Mouse (Mus musculus): ENCODE data around the gene Gm9732. TPM values are rescaled to one million over a fixed set of nuclear protein-coding genes. Genes with fewer than 3 reads are reported as not detected.
"Not testable (repeated sequence)": the region's sequence is repeated elsewhere in the genome, so short reads cannot be mapped to it uniquely, and the experiment has no call there.

Gm9732 gene
- polyA plus RNA-seq, 1 experiment from 2014 or later = not detected

GRCm38 (mm10) chr14:43268521-43269084, 6.2 kb upstream of the Gm9732 start:
- not testable (repeated sequence) for H3K4me1 ChIP-seq (replicated peaks; ENCODE audit: control insufficient read depth, insufficient read depth, low read length); H3K4me2 ChIP-seq; H3K36me3 ChIP-seq (ENCODE audit: control insufficient read depth, insufficient read depth, low read length); H3K9me3 ChIP-seq (ENCODE audit: control insufficient read depth, low read length); DNase-seq (ENCODE audit: low spot score); H3K27me3 ChIP-seq (replicated peaks; ENCODE audit: control insufficient read depth, insufficient read depth, low read length); H3K27ac ChIP-seq (ENCODE audit: low read depth, low read length); H3K9ac ChIP-seq (ENCODE audit: low read depth, low read length); ATAC-seq (replicated peaks; ENCODE audit: low FRiP score); H3K4me3 ChIP-seq (ENCODE audit: low read depth, low read length)
- WGBS = 44% methylated on average over 2 of the region's 2 CpGs

- H3K4me1 ChIP-seq (replicated peaks; ENCODE audit: control insufficient read depth, insufficient read depth, low read length); ATAC-seq (replicated peaks; ENCODE audit: low FRiP score); H3K4me2 ChIP-seq; H3K9ac ChIP-seq (ENCODE audit: low read depth, low read length); H3K4me3 ChIP-seq (ENCODE audit: low read depth, low read length); H3K9me3 ChIP-seq (ENCODE audit: control insufficient read depth, low read length); H3K27me3 ChIP-seq (replicated peaks; ENCODE audit: control insufficient read depth, insufficient read depth, low read length); H3K27ac ChIP-seq (ENCODE audit: low read depth, low read length); H3K36me3 ChIP-seq (ENCODE audit: control insufficient read depth, insufficient read depth, low read length); DNase-seq (ENCODE audit: low spot score): not testable (repeated sequence)
- 80% methylated on average over 3 of the region's 3 CpGs for WGBS
Measured at GRCm38 (mm10) chr14:43269211-43269610, 5.6 kb upstream of the Gm9732 start.

GRCm38 (mm10) chr14:43273161-43273560, 1.7 kb upstream of the Gm9732 start:
- ATAC-seq (replicated peaks; ENCODE audit: low FRiP score); H3K9ac ChIP-seq (ENCODE audit: low read depth, low read length); H3K27ac ChIP-seq (ENCODE audit: low read depth, low read length); H3K4me1 ChIP-seq (replicated peaks; ENCODE audit: control insufficient read depth, insufficient read depth, low read length); H3K27me3 ChIP-seq (replicated peaks; ENCODE audit: control insufficient read depth, insufficient read depth, low read length); H3K4me3 ChIP-seq (ENCODE audit: low read depth, low read length); H3K9me3 ChIP-seq (ENCODE audit: control insufficient read depth, low read length); H3K4me2 ChIP-seq; DNase-seq (ENCODE audit: low spot score); H3K36me3 ChIP-seq (ENCODE audit: control insufficient read depth, insufficient read depth, low read length): not testable (repeated sequence)
- WGBS = 76% methylated on average over 1 of the region's 1 CpGs

- H3K36me3 ChIP-seq (ENCODE audit: control insufficient read depth, insufficient read depth, low read length); H3K4me3 ChIP-seq (ENCODE audit: low read depth, low read length); H3K4me1 ChIP-seq (replicated peaks; ENCODE audit: control insufficient read depth, insufficient read depth, low read length); DNase-seq (ENCODE audit: low spot score); H3K27ac ChIP-seq (ENCODE audit: low read depth, low read length); H3K4me2 ChIP-seq; H3K9ac ChIP-seq (ENCODE audit: low read depth, low read length); ATAC-seq (replicated peaks; ENCODE audit: low FRiP score); H3K9me3 ChIP-seq (ENCODE audit: control insufficient read depth, low read length); H3K27me3 ChIP-seq (replicated peaks; ENCODE audit: control insufficient read depth, insufficient read depth, low read length): not testable (repeated sequence)
- 74% methylated on average over 1 of the region's 1 CpGs for WGBS
Measured at GRCm38 (mm10) chr14:43275752-43276151, 916 bp downstream of the Gm9732 start.

GRCm38 (mm10) chr14:43277468-43277867, 2.6 kb downstream of the Gm9732 start:
- not testable (repeated sequence) for H3K27ac ChIP-seq (ENCODE audit: low read depth, low read length); H3K27me3 ChIP-seq (replicated peaks; ENCODE audit: control insufficient read depth, insufficient read depth, low read length); H3K36me3 ChIP-seq (ENCODE audit: control insufficient read depth, insufficient read depth, low read length); ATAC-seq (replicated peaks; ENCODE audit: low FRiP score); H3K4me2 ChIP-seq; H3K4me1 ChIP-seq (replicated peaks; ENCODE audit: control insufficient read depth, insufficient read depth, low read length); H3K9ac ChIP-seq (ENCODE audit: low read depth, low read length); H3K4me3 ChIP-seq (ENCODE audit: low read depth, low read length); H3K9me3 ChIP-seq (ENCODE audit: control insufficient read depth, low read length); DNase-seq (ENCODE audit: low spot score)
- 53% methylated on average over 2 of the region's 2 CpGs for WGBS

GRCm38 (mm10) chr14:43278146-43278545, 3.3 kb downstream of the Gm9732 start:
- not testable (repeated sequence) for H3K4me2 ChIP-seq; H3K27me3 ChIP-seq (replicated peaks; ENCODE audit: control insufficient read depth, insufficient read depth, low read length); H3K9ac ChIP-seq (ENCODE audit: low read depth, low read length); H3K4me3 ChIP-seq (ENCODE audit: low read depth, low read length); H3K9me3 ChIP-seq (ENCODE audit: control insufficient read depth, low read length); DNase-seq (ENCODE audit: low spot score); H3K4me1 ChIP-seq (replicated peaks; ENCODE audit: control insufficient read depth, insufficient read depth, low read length); H3K27ac ChIP-seq (ENCODE audit: low read depth, low read length); ATAC-seq (replicated peaks; ENCODE audit: low FRiP score); H3K36me3 ChIP-seq (ENCODE audit: control insufficient read depth, insufficient read depth, low read length)
- WGBS = 69% methylated on average over 4 of the region's 4 CpGs

- not testable (repeated sequence) for ATAC-seq (replicated peaks; ENCODE audit: low FRiP score); H3K4me3 ChIP-seq (ENCODE audit: low read depth, low read length); H3K9ac ChIP-seq (ENCODE audit: low read depth, low read length); H3K36me3 ChIP-seq (ENCODE audit: control insufficient read depth, insufficient read depth, low read length); H3K27ac ChIP-seq (ENCODE audit: low read depth, low read length); H3K9me3 ChIP-seq (ENCODE audit: control insufficient read depth, low read length); DNase-seq (ENCODE audit: low spot score); H3K4me2 ChIP-seq; H3K27me3 ChIP-seq (replicated peaks; ENCODE audit: control insufficient read depth, insufficient read depth, low read length); H3K4me1 ChIP-seq (replicated peaks; ENCODE audit: control insufficient read depth, insufficient read depth, low read length)
- 83% methylated on average over 3 of the region's 3 CpGs for WGBS
Measured at GRCm38 (mm10) chr14:43278681-43279080, 3.8 kb downstream of the Gm9732 start.

GRCm38 (mm10) chr14:43293503-43293902, 18.7 kb downstream of the Gm9732 start, which contains the start of gene Gm8127:
Gene Gm8127, minus strand, starts transcription at chr14:43293832.
- not testable (repeated sequence) for H3K4me1 ChIP-seq (replicated peaks; ENCODE audit: control insufficient read depth, insufficient read depth, low read length); H3K27ac ChIP-seq (ENCODE audit: low read depth, low read length); H3K9ac ChIP-seq (ENCODE audit: low read depth, low read length); H3K27me3 ChIP-seq (replicated peaks; ENCODE audit: control insufficient read depth, insufficient read depth, low read length); H3K4me2 ChIP-seq; DNase-seq (ENCODE audit: low spot score); H3K36me3 ChIP-seq (ENCODE audit: control insufficient read depth, insufficient read depth, low read length); H3K4me3 ChIP-seq (ENCODE audit: low read depth, low read length); ATAC-seq (replicated peaks; ENCODE audit: low FRiP score); H3K9me3 ChIP-seq (ENCODE audit: control insufficient read depth, low read length)
- WGBS = 76% methylated on average over 3 of the region's 3 CpGs

GRCm38 (mm10) chr14:43319516-43319915, 44.7 kb downstream of the Gm9732 start:
- not testable (repeated sequence) for H3K36me3 ChIP-seq (ENCODE audit: control insufficient read depth, insufficient read depth, low read length); DNase-seq (ENCODE audit: low spot score); H3K27me3 ChIP-seq (replicated peaks; ENCODE audit: control insufficient read depth, insufficient read depth, low read length); H3K9me3 ChIP-seq (ENCODE audit: control insufficient read depth, low read length); H3K4me3 ChIP-seq (ENCODE audit: low read depth, low read length); H3K27ac ChIP-seq (ENCODE audit: low read depth, low read length); H3K9ac ChIP-seq (ENCODE audit: low read depth, low read length); ATAC-seq (replicated peaks; ENCODE audit: low FRiP score); H3K4me1 ChIP-seq (replicated peaks; ENCODE audit: control insufficient read depth, insufficient read depth, low read length); H3K4me2 ChIP-seq

All from liver, embryonic 11.5 days (tissue).